Mouse (Mus musculus) ES-Bruce4 (cell line): Measurements from ENCODE around the gene Bola2. TPM values are rescaled to one million over a fixed set of nuclear protein-coding genes. Genes with fewer than 3 reads are reported as not detected.

Experiments used
- H3K27ac ChIP-seq: 2 replicates; pipeline ENCODE4 v1.5.1; 2012; ENCODE audit warnings: low read length, inconsistent platforms; ENCODE audit not compliant: insufficient read depth
- H3K27me3 ChIP-seq: 2 replicates; pipeline ENCODE4 v1.6.1; 2012; ENCODE audit warnings: mild to moderate bottlenecking, low read length, inconsistent platforms; ENCODE audit not compliant: control insufficient read depth, poor library complexity, insufficient read depth, severe bottlenecking
- H3K36me3 ChIP-seq: 2 replicates; pipeline ENCODE4 v1.6.1; 2012; ENCODE audit warnings: inconsistent platforms, mild to moderate bottlenecking, low read length, moderate library complexity; ENCODE audit not compliant: control insufficient read depth, poor library complexity, insufficient read depth, severe bottlenecking
- H3K4me1 ChIP-seq: one replicate; pipeline ENCODE4 v1.8.1; 2011; ENCODE audit warnings: low read length; ENCODE audit not compliant: control insufficient read depth, insufficient read depth
- H3K4me3 ChIP-seq: 2 replicates; pipeline ENCODE4 v1.5.1; 2011; ENCODE audit warnings: low read depth, mild to moderate bottlenecking, low read length
- H3K9ac ChIP-seq: 2 replicates; pipeline ENCODE4 v1.6.1; 2012; ENCODE audit warnings: low read depth, mild to moderate bottlenecking, inconsistent platforms; ENCODE audit not compliant: poor library complexity, severe bottlenecking
- H3K9me3 ChIP-seq: replicated peaks from 2 replicates; pipeline ENCODE4 v1.6.1; 2012; ENCODE audit warnings: mild to moderate bottlenecking, low read length, inconsistent platforms; ENCODE audit not compliant: control insufficient read depth, poor library complexity, insufficient read depth, severe bottlenecking
- CTCF ChIP-seq: IDR thresholded peaks from one replicate; pipeline ENCODE4 v1.8.1; 2011; ENCODE audit warnings: low read depth, low read length
- EP300 ChIP-seq: IDR thresholded peaks from 2 replicates; pipeline ENCODE4 v1.6.1; 2011; ENCODE audit warnings: low read depth, low read length; ENCODE audit not compliant: insufficient read depth
- POLR2A ChIP-seq: IDR thresholded peaks from one replicate; pipeline ENCODE4 v1.8.1; 2011; ENCODE audit warnings: low read length; ENCODE audit not compliant: insufficient read depth
- polyA plus RNA-seq: library from polyadenylated mRNA; stranded (reverse); fragments of >200 nt; gene quantifications from 2 replicates; pipeline ENCODE4 v1.2.4, GENCODE M21; 2011; ENCODE audit warnings: low read depth; ENCODE audit not compliant: missing spikeins, insufficient read depth, insufficient read length

The Bola2 gene
- polyA plus RNA-seq, 1 experiment, result 76.0 TPM

GRCm38 (mm10) chr7:126668452-126668851 is 26.7 kb upstream of the Bola2 start:
- H3K4me1 ChIP-seq, result no peaks in the 10 kb centered on the region
- H3K9me3 ChIP-seq, result no peaks in the 10 kb centered on the region
- H3K4me3 ChIP-seq, result no peak overlapping the region
- H3K27ac ChIP-seq, result no peak overlapping the region
- no peak overlapping the region for H3K9ac ChIP-seq
- no peak for TF ChIP-seq POLR2A
- no peak for TF ChIP-seq EP300
- no peak for TF ChIP-seq CTCF
- no peaks in the 10 kb centered on the region for H3K27me3 ChIP-seq
- peaks cover 12% of the 10 kb centered on the region for H3K36me3 ChIP-seq

GRCm38 (mm10) chr7:126670152-126670551 is 25.0 kb upstream of the Bola2 start:
- Histone ChIP-seq H3K4me3 (no peak overlapping the region), H3K27ac (no peak overlapping the region), H3K4me1 (no peaks in the 10 kb centered on the region), H3K9ac (no peak overlapping the region), H3K36me3 (peaks cover 15% of the 10 kb centered on the region), H3K9me3 (no peaks in the 10 kb centered on the region), H3K27me3 (no peaks in the 10 kb centered on the region)
- TF ChIP-seq CTCF, result no peak
- no peak for TF ChIP-seq EP300
- TF ChIP-seq POLR2A, result no peak

GRCm38 (mm10) chr7:126672111-126672510 is 23.1 kb upstream of the Bola2 start:
- Histone ChIP-seq H3K27ac (no peak overlapping the region), H3K9me3 (no peaks in the 10 kb centered on the region), H3K9ac (no peak overlapping the region), H3K27me3 (no peaks in the 10 kb centered on the region), H3K4me1 (no peaks in the 10 kb centered on the region), H3K36me3 (peaks cover 9% of the 10 kb centered on the region; the same call in 1 of the 2 replicates), H3K4me3 (no peak overlapping the region)
- TF ChIP-seq CTCF (no peak), EP300 (no peak), POLR2A (no peak)

GRCm38 (mm10) chr7:126675104-126675503 is 20.1 kb upstream of the Bola2 start:
- TF ChIP-seq EP300 (no peak), CTCF (no peak), POLR2A (no peak)
- no peaks in the 10 kb centered on the region for H3K4me1 ChIP-seq
- H3K27ac ChIP-seq, result no peak overlapping the region
- H3K27me3 ChIP-seq, result no peaks in the 10 kb centered on the region
- no peaks in the 10 kb centered on the region for H3K9me3 ChIP-seq
- peaks cover 9% of the 10 kb centered on the region; the same call in 1 of the 2 replicates for H3K36me3 ChIP-seq
- no peak overlapping the region for H3K9ac ChIP-seq
- no peak overlapping the region for H3K4me3 ChIP-seq

GRCm38 (mm10) chr7:126676207-126676606 is 19.0 kb upstream of the Bola2 start, which contains the start of gene Sult1a1:
Sult1a1 (minus strand) TSS chr7:126676432.
- peaks cover 9% of the 10 kb centered on the region; the same call in 1 of the 2 replicates for H3K36me3 ChIP-seq
- no peak within 1 kb of the TSS for H3K9ac ChIP-seq
- H3K27ac ChIP-seq, result no peak within 1 kb of the TSS
- H3K9me3 ChIP-seq, result no peaks in the 10 kb centered on the region
- no peaks in the 10 kb centered on the region for H3K4me1 ChIP-seq
- TF ChIP-seq EP300 (no peak), CTCF (no peak), POLR2A (no peak)
- H3K4me3 ChIP-seq, result no peak within 1 kb of the TSS
- H3K27me3 ChIP-seq, result no peaks in the 10 kb centered on the region

- no peak overlapping the region for H3K9ac ChIP-seq
- no peak overlapping the region for H3K27ac ChIP-seq
- no peak overlapping the region for H3K4me3 ChIP-seq
- no peaks in the 10 kb centered on the region for H3K9me3 ChIP-seq
- no peaks in the 10 kb centered on the region for H3K27me3 ChIP-seq
- H3K4me1 ChIP-seq, result no peaks in the 10 kb centered on the region
- peaks cover 9% of the 10 kb centered on the region; the same call in 1 of the 2 replicates for H3K36me3 ChIP-seq
- no peak for TF ChIP-seq EP300
- no peak for TF ChIP-seq POLR2A
- TF ChIP-seq CTCF, result no peak
Observed at GRCm38 (mm10) chr7:126676631-126677220, 18.5 kb upstream of the Bola2 start.
